In the genomic region with DNA sequence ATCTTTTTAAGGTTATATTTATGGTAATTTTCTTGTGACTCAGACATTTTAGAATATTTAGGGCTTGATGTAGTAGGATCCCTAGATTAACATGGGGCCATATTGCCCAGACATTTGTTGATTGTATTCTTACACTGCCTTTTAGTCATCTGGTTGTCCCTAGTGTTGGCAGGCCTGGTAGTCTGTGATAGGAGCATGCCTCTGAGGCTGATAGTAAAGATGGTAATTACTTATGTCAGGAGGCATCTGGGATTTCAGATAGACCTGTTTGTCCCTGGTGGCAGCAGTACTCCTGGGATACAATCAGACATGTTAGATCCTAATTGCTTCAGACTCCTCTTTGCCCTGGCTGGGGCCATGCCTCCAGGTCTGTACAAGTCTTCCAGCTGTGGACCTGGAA, we compare ENCODE assay signal across 22 mouse cellular contexts.
A peak's percentile ranks its signal among the peaks of the same experiment; 100 is the strongest.
DNase-seq lines count a peak whose midpoint lies in the region; ATAC-seq and TF ChIP-seq lines count a peak whose summit lies in the region.
"Had no signal": no experiment of that assay in that cellular context is flagged by ENCODE, and none has a peak within 500 bp of the region (broad histone marks: within the 10 kb centered on the region; RNA-seq: fewer than 3 reads in every experiment).

No protein-coding gene starts in this region.

- no peak for TF ChIP-seq CTCF in brain, embryonic 14.5 days (IDR thresholded peaks at IDR 0.05; ENCODE audit: borderline replicate concordance, extremely low read depth, insufficient read depth, insufficient read length)

- peak; percentile 17 for DNase-seq in brain, embryonic 14.5 days (ENCODE audit: low read depth)
- peak; percentile 8 for DNase-seq in embryonic facial prominence, embryonic 10.5 days (ENCODE audit: low spot score)
- peak; percentile 41 for DNase-seq in retina, postnatal 1 day
- DNase-seq in thymus, postnatal 36 days, result no peak
- DNase-seq: adrenal gland, adult 2 months; adrenal gland, postnatal 14 days; cerebellum, adult 11-12 months; cerebellum, adult 9-10 months; cerebellum, postnatal 25 days; gastrocnemius, postnatal 14 days; heart, adult 18-20 months; heart, postnatal 14 days had no signal

- no peak overlapping the region for H3K9ac ChIP-seq in midbrain, embryonic 12.5 days (replicated peaks)
- H3K9ac ChIP-seq in midbrain, embryonic 16.5 days (ENCODE audit: low read depth, low read length), result no peak overlapping the region
- H3K9ac ChIP-seq: embryonic facial prominence, embryonic 13.5 days; forebrain, embryonic 13.5 days; heart, embryonic 13.5 days; hindbrain, embryonic 12.5 days; hindbrain, embryonic 15.5 days had no signal

- H3K27ac ChIP-seq in midbrain, embryonic 12.5 days (replicated peaks), result no peak overlapping the region
- no peak overlapping the region for H3K27ac ChIP-seq in midbrain, embryonic 16.5 days (ENCODE audit: low read length)
- H3K27ac ChIP-seq in embryonic facial prominence, embryonic 10.5 days (replicated peaks), result no peak overlapping the region
- H3K27ac ChIP-seq: embryonic facial prominence, embryonic 13.5 days; forebrain, embryonic 10.5 days; forebrain, embryonic 13.5 days; heart, embryonic 13.5 days; hindbrain, embryonic 12.5 days; hindbrain, embryonic 15.5 days had no signal

- no peak overlapping the region for H3K4me3 ChIP-seq in midbrain, embryonic 12.5 days
- H3K4me3 ChIP-seq in midbrain, embryonic 16.5 days (ENCODE audit: low read depth, low read length), result no peak overlapping the region
- H3K4me3 ChIP-seq in embryonic facial prominence, embryonic 10.5 days, result no peak overlapping the region
- H3K4me3 ChIP-seq: embryonic facial prominence, embryonic 13.5 days; forebrain, embryonic 10.5 days; forebrain, embryonic 13.5 days; heart, embryonic 13.5 days; hindbrain, embryonic 12.5 days; hindbrain, embryonic 15.5 days had no signal

- TF ChIP-seq POLR2A in brain, embryonic 14.5 days (IDR thresholded peaks at IDR 0.05; ENCODE audit: borderline replicate concordance, extremely low read depth, insufficient read depth, insufficient read length, poor library complexity, severe bottlenecking), result no peak

- H3K9me3 ChIP-seq in midbrain, embryonic 12.5 days, result no peaks in the 10 kb centered on the region
- H3K9me3 ChIP-seq in midbrain, embryonic 16.5 days (replicated peaks; ENCODE audit: control insufficient read depth, low read length, poor library complexity, severe bottlenecking), result no peaks in the 10 kb centered on the region
- H3K9me3 ChIP-seq in embryonic facial prominence, embryonic 10.5 days, result no peaks in the 10 kb centered on the region
- H3K9me3 ChIP-seq: embryonic facial prominence, embryonic 13.5 days; forebrain, embryonic 10.5 days; forebrain, embryonic 13.5 days; heart, embryonic 13.5 days; hindbrain, embryonic 12.5 days; hindbrain, embryonic 15.5 days had no signal

- no peaks in the 10 kb centered on the region for H3K27me3 ChIP-seq in midbrain, embryonic 12.5 days
- H3K27me3 ChIP-seq in midbrain, embryonic 16.5 days (ENCODE audit: control insufficient read depth, insufficient read depth, low read depth, low read length), result no peaks in the 10 kb centered on the region
- H3K27me3 ChIP-seq in embryonic facial prominence, embryonic 10.5 days (replicated peaks; ENCODE audit: low read depth, poor library complexity, severe bottlenecking), result no peaks in the 10 kb centered on the region
- H3K27me3 ChIP-seq: embryonic facial prominence, embryonic 13.5 days; forebrain, embryonic 13.5 days; heart, embryonic 13.5 days; hindbrain, embryonic 12.5 days; hindbrain, embryonic 15.5 days had no signal

- no peaks in the 10 kb centered on the region for H3K4me1 ChIP-seq in midbrain, embryonic 12.5 days
- H3K4me1 ChIP-seq in midbrain, embryonic 16.5 days (ENCODE audit: control insufficient read depth, insufficient read depth, low read length), result no peaks in the 10 kb centered on the region
- H3K4me1 ChIP-seq in embryonic facial prominence, embryonic 10.5 days, result no peaks in the 10 kb centered on the region
- H3K4me1 ChIP-seq: embryonic facial prominence, embryonic 13.5 days; forebrain, embryonic 10.5 days; forebrain, embryonic 13.5 days; heart, embryonic 13.5 days; hindbrain, embryonic 12.5 days; hindbrain, embryonic 15.5 days had no signal

- ATAC-seq in midbrain, embryonic 12.5 days (ENCODE audit: low FRiP score, low read depth), result peak; percentile 65; the same call in 1 of the 2 replicates
- ATAC-seq in midbrain, embryonic 16.5 days, result no peak
- ATAC-seq: CD4-positive, CD25-positive, alpha-beta regulatory T cell, adult 4 months; forebrain, embryonic 13.5 days; forebrain, embryonic 16.5 days had no signal

- no peak overlapping the region for H3K4me2 ChIP-seq in midbrain, embryonic 12.5 days (replicated peaks)
- no peak overlapping the region for H3K4me2 ChIP-seq in midbrain, embryonic 16.5 days (ENCODE audit: low read length)
- H3K4me2 ChIP-seq: embryonic facial prominence, embryonic 13.5 days; forebrain, embryonic 13.5 days; heart, embryonic 13.5 days; hindbrain, embryonic 12.5 days; hindbrain, embryonic 15.5 days had no signal

- no peaks in the 10 kb centered on the region for H3K36me3 ChIP-seq in midbrain, embryonic 12.5 days
- no peaks in the 10 kb centered on the region for H3K36me3 ChIP-seq in midbrain, embryonic 16.5 days (ENCODE audit: control insufficient read depth, insufficient read depth, low read length)
- H3K36me3 ChIP-seq in embryonic facial prominence, embryonic 10.5 days (replicated peaks), result no peaks in the 10 kb centered on the region
- H3K36me3 ChIP-seq: embryonic facial prominence, embryonic 13.5 days; forebrain, embryonic 10.5 days; heart, embryonic 13.5 days; hindbrain, embryonic 12.5 days; hindbrain, embryonic 15.5 days had no signal

Comparison
In these comparisons a context has a peak if more than half of its experiments do, and no peak if none do; other contexts are left out.
1. DNase-seq: peak in brain, embryonic 14.5 days (single experiment), embryonic facial prominence, embryonic 10.5 days (single experiment) and retina, postnatal 1 day (single experiment); none in thymus, postnatal 36 days (0 of 2).